Mouse (Mus musculus) kidney, embryonic 14.5 days (tissue): ENCODE data around the gene Ppp1r3g. TPM values are rescaled to one million over a fixed set of nuclear protein-coding genes. Genes with fewer than 3 reads are reported as not detected.
"Not testable (repeated sequence)": the region's sequence is repeated elsewhere in the genome, so short reads cannot be mapped to it uniquely, and the experiment has no call there.

Experiments used
- ATAC-seq: fragments of 200-750 bp; cut with Nextera tagmentation; 2 replicates; pipeline ENCODE4 v1.8.0; 2017; ENCODE audit warnings: moderate number of reproducible peaks, mild to moderate bottlenecking, moderate TSS enrichment, moderate library complexity; ENCODE audit not compliant: low FRiP score, low TSS enrichment
- H3K27ac ChIP-seq: fragments of 300-500 bp; sonication (generic); 2 replicates; pipeline ENCODE4 v1.5.1; 2014; ENCODE audit warnings: low read depth, mild to moderate bottlenecking, low read length, moderate library complexity, mixed read lengths
- H3K27me3 ChIP-seq: fragments of 300-500 bp; sonication (generic); 2 replicates; pipeline ENCODE4 v1.6.1; 2014; ENCODE audit warnings: mild to moderate bottlenecking, low read length; ENCODE audit not compliant: control insufficient read depth, insufficient read depth
- H3K36me3 ChIP-seq: fragments of 300-500 bp; sonication (generic); 2 replicates; pipeline ENCODE4 v1.6.1; 2014; ENCODE audit warnings: low read length, mixed read lengths; ENCODE audit not compliant: control insufficient read depth, insufficient read depth
- H3K4me1 ChIP-seq: fragments of 300-500 bp; sonication (generic); 2 replicates; pipeline ENCODE4 v1.6.1; 2014; ENCODE audit warnings: low read length, mixed read lengths; ENCODE audit not compliant: control insufficient read depth, insufficient read depth
- H3K4me2 ChIP-seq: fragments of 300-500 bp; sonication (generic); replicated peaks from 2 replicates; pipeline ENCODE4 v1.6.1; 2014; ENCODE audit warnings: low read depth, mild to moderate bottlenecking, low read length
- H3K4me3 ChIP-seq: fragments of 300-500 bp; sonication (generic); 2 replicates; pipeline ENCODE4 v1.5.1; 2014; ENCODE audit warnings: mild to moderate bottlenecking, low read length
- H3K9ac ChIP-seq: fragments of 300-500 bp; sonication (generic); 2 replicates; pipeline ENCODE4 v1.6.1; 2014; ENCODE audit warnings: low read depth, mild to moderate bottlenecking, low read length, moderate library complexity
- H3K9me3 ChIP-seq: fragments of 300-500 bp; sonication (generic); 2 replicates; pipeline ENCODE4 v1.6.1; 2016; ENCODE audit warnings: low read length; ENCODE audit not compliant: control insufficient read depth
- WGBS: fragments of 180-500 bp; shearing (Covaris S2); extraction: QIAGEN DNeasy Blood & Tissue Kit; methylation state at CpG from one replicate; pipeline ENCODE4 v1.1.7; 2014; 5-methylcytosine and 5-hydroxymethylcytosine counted together
- polyA plus RNA-seq: library from polyadenylated mRNA; unstranded; fragments of >200 nt; fragmentation: Nextera tagmentation; extraction: Ambion mirVana; gene quantifications from 2 replicates; pipeline ENCODE4 v1.2.1, GENCODE M21; 2014

Ppp1r3g gene
- polyA plus RNA-seq, 1 experiment from 2014 or later = 0.31 TPM

DNA sequence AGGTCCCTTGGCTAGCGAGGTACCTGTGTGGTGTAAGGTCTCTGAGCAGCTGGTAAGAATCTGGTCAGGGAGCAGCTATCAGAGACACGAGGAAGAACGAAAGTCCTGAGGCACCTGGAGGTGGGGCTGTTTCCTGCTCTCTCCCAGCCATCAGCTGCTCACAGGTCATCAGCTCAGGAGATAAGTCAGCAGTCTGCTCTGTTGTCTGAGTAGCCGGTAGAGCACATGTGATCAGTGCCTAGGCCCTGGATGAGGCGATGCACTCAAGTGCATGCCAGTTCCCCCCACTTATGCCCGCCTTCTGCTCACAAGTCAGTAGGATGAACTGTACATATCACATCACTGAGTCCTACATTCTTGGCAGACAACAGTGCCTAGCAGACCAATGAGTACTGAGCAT lies 24.3 kb downstream of the Ppp1r3g start:
- 0 out of 2 replicates have a peak, but pooled peaks cover 6% of the 10 kb centered on the region for H3K36me3 ChIP-seq
- no peaks in the 10 kb centered on the region for H3K9me3 ChIP-seq
- 87% methylated on average over 6 of the region's 6 CpGs for WGBS
- no peaks in the 10 kb centered on the region for H3K4me1 ChIP-seq
- no peak overlapping the region for H3K9ac ChIP-seq
- no peak overlapping the region for H3K27ac ChIP-seq
- H3K27me3 ChIP-seq = no peaks in the 10 kb centered on the region
- no peak overlapping the region for H3K4me3 ChIP-seq
- no peak overlapping the region for H3K4me2 ChIP-seq
- ATAC-seq = no peak

- 78% methylated on average over 3 of the region's 3 CpGs for WGBS
- Histone ChIP-seq H3K27me3 (no peaks in the 10 kb centered on the region), H3K27ac (no peak overlapping the region), H3K4me1 (no peaks in the 10 kb centered on the region), H3K4me2 (no peak overlapping the region), H3K9ac (no peak overlapping the region), H3K4me3 (no peak overlapping the region), H3K9me3 (no peaks in the 10 kb centered on the region), H3K36me3 (no peaks in the 10 kb centered on the region)
- no peak for ATAC-seq
Measured at GRCm38 (mm10) chr13:35989329-35989728, 30.7 kb downstream of the Ppp1r3g start.

- not testable (repeated sequence) for ATAC-seq, H3K4me3 ChIP-seq, H3K9ac ChIP-seq, H3K9me3 ChIP-seq, H3K4me2 ChIP-seq, H3K27ac ChIP-seq, H3K36me3 ChIP-seq, H3K4me1 ChIP-seq, H3K27me3 ChIP-seq
- WGBS = 97% methylated on average over 15 of the region's 21 CpGs
Measured at GRCm38 (mm10) chr13:35991185-35991584, 32.5 kb downstream of the Ppp1r3g start.

- Histone ChIP-seq H3K27ac (no peak overlapping the region), H3K9ac (no peak overlapping the region), H3K4me1 (no peaks in the 10 kb centered on the region), H3K27me3 (no peaks in the 10 kb centered on the region), H3K4me3 (no peak overlapping the region), H3K4me2 (no peak overlapping the region), H3K9me3 (no peaks in the 10 kb centered on the region), H3K36me3 (no peaks in the 10 kb centered on the region)
- 71% methylated on average over 8 of the region's 8 CpGs for WGBS
- ATAC-seq = no peak
Measured at GRCm38 (mm10) chr13:35994067-35994466, 35.4 kb downstream of the Ppp1r3g start.

DNA sequence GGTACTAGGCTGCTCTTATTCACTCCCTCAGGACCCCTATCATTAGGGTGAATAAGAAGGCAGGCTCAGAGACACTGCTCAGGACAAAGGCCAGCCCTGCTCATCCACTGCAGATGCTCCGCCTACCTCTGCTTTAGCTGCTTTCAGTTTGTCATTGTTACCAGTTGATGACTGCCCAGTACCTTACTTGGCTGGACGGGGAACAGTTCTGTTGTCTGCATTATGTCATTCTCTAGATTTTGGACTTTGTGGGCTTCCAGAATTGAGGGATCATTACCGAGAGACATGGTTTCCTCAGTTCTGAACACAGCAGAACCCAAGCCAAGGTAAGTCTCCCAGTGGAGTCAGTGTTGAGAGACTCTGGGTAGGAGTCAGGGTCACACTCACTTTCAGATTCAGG lies 36.6 kb downstream of the Ppp1r3g start:
- Histone ChIP-seq H3K9ac (no peak overlapping the region), H3K27me3 (no peaks in the 10 kb centered on the region), H3K9me3 (no peaks in the 10 kb centered on the region), H3K27ac (no peak overlapping the region), H3K4me2 (no peak overlapping the region), H3K36me3 (no peaks in the 10 kb centered on the region), H3K4me1 (no peaks in the 10 kb centered on the region), H3K4me3 (no peak overlapping the region)
- WGBS = 94% methylated on average over 3 of the region's 3 CpGs
- no peak for ATAC-seq

- Histone ChIP-seq H3K9me3 (no peaks in the 10 kb centered on the region), H3K4me2 (no peak overlapping the region), H3K4me1 (no peaks in the 10 kb centered on the region), H3K4me3 (no peak overlapping the region), H3K27me3 (no peaks in the 10 kb centered on the region), H3K27ac (no peak overlapping the region), H3K9ac (no peak overlapping the region), H3K36me3 (no peaks in the 10 kb centered on the region)
- ATAC-seq = no peak
- WGBS = 61% methylated on average over 2 of the region's 2 CpGs
Measured at GRCm38 (mm10) chr13:35995696-35996426, 37.2 kb downstream of the Ppp1r3g start.

GRCm38 (mm10) chr13:35997606-35998005 lies 39.0 kb downstream of the Ppp1r3g start:
- H3K4me1 ChIP-seq = no peaks in the 10 kb centered on the region
- H3K9ac ChIP-seq = no peak overlapping the region
- H3K36me3 ChIP-seq = no peaks in the 10 kb centered on the region
- no peak overlapping the region for H3K27ac ChIP-seq
- H3K4me3 ChIP-seq = no peak overlapping the region
- H3K4me2 ChIP-seq = no peak overlapping the region
- no peak for ATAC-seq
- no peaks in the 10 kb centered on the region for H3K9me3 ChIP-seq
- H3K27me3 ChIP-seq = no peaks in the 10 kb centered on the region
- 95% methylated on average over 4 of the region's 4 CpGs for WGBS

DNA sequence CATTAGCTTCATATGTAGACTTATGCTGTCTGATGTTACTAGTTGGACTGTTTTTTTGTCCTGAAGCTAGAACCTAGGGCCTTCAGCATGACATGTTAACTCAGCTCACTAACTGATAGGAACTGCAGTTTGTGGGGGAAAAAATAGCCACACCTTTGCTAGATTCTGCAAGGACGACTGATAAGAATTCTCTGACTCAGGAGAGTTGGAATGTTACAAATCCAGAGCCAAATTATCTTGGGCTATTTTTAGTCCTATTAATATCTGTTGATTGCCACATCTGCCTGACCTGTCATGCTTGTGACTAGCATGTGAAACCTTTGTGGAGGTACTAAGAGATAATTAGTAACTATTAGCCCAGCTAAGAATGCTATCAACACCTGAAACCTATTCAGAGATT lies 42.2 kb downstream of the Ppp1r3g start:
- H3K27me3 ChIP-seq = no peaks in the 10 kb centered on the region
- no peak for ATAC-seq
- H3K9me3 ChIP-seq = no peaks in the 10 kb centered on the region
- H3K4me3 ChIP-seq = no peak overlapping the region
- H3K36me3 ChIP-seq = no peaks in the 10 kb centered on the region
- H3K27ac ChIP-seq = no peak overlapping the region
- H3K9ac ChIP-seq = no peak overlapping the region
- no peak overlapping the region for H3K4me2 ChIP-seq
- H3K4me1 ChIP-seq = no peaks in the 10 kb centered on the region
- WGBS = 81% methylated on average over 1 of the region's 1 CpGs

- no peak overlapping the region for H3K4me2 ChIP-seq
- H3K27me3 ChIP-seq = no peaks in the 10 kb centered on the region
- 81% methylated on average over 2 of the region's 2 CpGs for whole genome bisulfite sequencing
- H3K9ac ChIP-seq = no peak overlapping the region
- no peaks in the 10 kb centered on the region for H3K9me3 ChIP-seq
- H3K4me1 ChIP-seq = no peaks in the 10 kb centered on the region
- no peak overlapping the region for H3K4me3 ChIP-seq
- H3K27ac ChIP-seq = no peak overlapping the region
- no peak for ATAC-seq
- H3K36me3 ChIP-seq = no peaks in the 10 kb centered on the region
Measured at GRCm38 (mm10) chr13:36009981-36010380, 51.3 kb downstream of the Ppp1r3g start.
